ENCODE assay signal across 8 mouse cellular contexts in genomic region chr12:69890476-69890875, GRCm38 (mm10). TPM values are rescaled to one million over a fixed set of nuclear protein-coding genes. Genes with fewer than 3 reads are reported as not detected.
DNase-seq lines count a peak whose midpoint lies in the region; ATAC-seq and TF ChIP-seq lines count a peak whose summit lies in the region.

No protein-coding gene starts in this region.

- H3K4me3 ChIP-seq in embryonic facial prominence, embryonic 12.5 days, result peak overlapping the region; percentile 14; the same call in 1 of the 2 replicates
- H3K4me3 ChIP-seq in limb, embryonic 14.5 days (replicated peaks; ENCODE audit: low read length), result peak overlapping the region; percentile 95

- no peaks in the 10 kb centered on the region for H3K9me3 ChIP-seq in embryonic facial prominence, embryonic 12.5 days
- no peaks in the 10 kb centered on the region for H3K9me3 ChIP-seq in limb, embryonic 14.5 days (ENCODE audit: control insufficient read depth, low read length)

- H3K27ac ChIP-seq in embryonic facial prominence, embryonic 12.5 days, result peak overlapping the region; percentile 61; the same call in 1 of the 2 replicates
- peak overlapping the region; percentile 6 for H3K27ac ChIP-seq in limb, embryonic 14.5 days (replicated peaks; ENCODE audit: low read depth, low read length)

- 15% methylated on average over 5 of the region's 5 CpGs for WGBS in embryonic facial prominence, embryonic 12.5 days
- WGBS in limb, embryonic 14.5 days, result 23% methylated on average over 5 of the region's 5 CpGs

- no peak for ATAC-seq in embryonic facial prominence, embryonic 12.5 days (ENCODE audit: insufficient number of reproducible peaks, insufficient read depth, low FRiP score, low TSS enrichment)
- no peak for ATAC-seq in limb, embryonic 14.5 days (ENCODE audit: low FRiP score, low read depth)
- no peak for ATAC-seq in activated CD4-positive, CD25-positive, alpha-beta regulatory T cell, adult 4 months

- no peaks in the 10 kb centered on the region for H3K27me3 ChIP-seq in embryonic facial prominence, embryonic 12.5 days
- no peaks in the 10 kb centered on the region for H3K27me3 ChIP-seq in limb, embryonic 14.5 days (ENCODE audit: control insufficient read depth, insufficient read depth, low read length)

- peaks cover 23% of the 10 kb centered on the region for H3K4me1 ChIP-seq in embryonic facial prominence, embryonic 12.5 days
- H3K4me1 ChIP-seq in limb, embryonic 14.5 days (ENCODE audit: control insufficient read depth, insufficient read depth, low read length), result peaks cover 32% of the 10 kb centered on the region

- H3K36me3 ChIP-seq in embryonic facial prominence, embryonic 12.5 days, result 0 out of 2 replicates have a peak, but pooled peaks cover 5% of the 10 kb centered on the region
- peaks cover 9% of the 10 kb centered on the region; the same call in 1 of the 2 replicates for H3K36me3 ChIP-seq in limb, embryonic 14.5 days (ENCODE audit: control insufficient read depth, insufficient read depth, low read length)

- peak overlapping the region; percentile 69 for H3K4me2 ChIP-seq in embryonic facial prominence, embryonic 12.5 days (replicated peaks)
- peak overlapping the region; percentile 84 for H3K4me2 ChIP-seq in limb, embryonic 14.5 days (replicated peaks; ENCODE audit: low read depth, low read length, severe bottlenecking)

- H3K9ac ChIP-seq in embryonic facial prominence, embryonic 12.5 days, result no peak overlapping the region
- peak overlapping the region; percentile 34; the same call in 1 of the 2 replicates for H3K9ac ChIP-seq in limb, embryonic 14.5 days (ENCODE audit: low read depth, low read length, severe bottlenecking)

- peak; percentile 16 to 24 for DNase-seq in kidney, postnatal 4 days
- no peak for DNase-seq in kidney, postnatal 10 days
- no peak for DNase-seq in limb, embryonic 14.5 days (ENCODE audit: low spot score)
- peak; percentile 30 for DNase-seq in neural tube, embryonic 10.5 days (ENCODE audit: extremely low spot score, low spot score)
- no peak for DNase-seq in ovary, postnatal 36 days (ENCODE audit: low spot score)
- no peak for DNase-seq in left cerebral cortex, adult 8-10 months (ENCODE audit: low spot score in 2 of 2)

- no peak for TF ChIP-seq POLR2A in limb, embryonic 14.5 days (IDR thresholded peaks at IDR 0.05; ENCODE audit: borderline replicate concordance, extremely low read depth, insufficient read depth, insufficient read length)

RNA-seq across cellular contexts. Expression of gene Atl1, which starts 1.9 kb away (rescaled TPM):
- 9.4 and 14.2 TPM in 2 replicates for polyA plus RNA-seq in embryonic facial prominence, embryonic 12.5 days (2016; fragmentation: Nextera tagmentation; extraction: Ambion mirVana)
- 4.5 and 5.8 TPM in 2 replicates for polyA plus RNA-seq in limb, embryonic 14.5 days (2012; rRNA removed)
- 6.4 and 7.2 TPM in 2 replicates for polyA plus RNA-seq in limb, embryonic 14.5 days (2014; fragmentation: Nextera tagmentation; extraction: Ambion mirVana)
- polyA plus RNA-seq in activated CD4-positive, CD25-positive, alpha-beta regulatory T cell, adult 4 months (2017; shearing (Covaris generic)), result under 1 TPM in 1 of 2 experiments, not detected in 1; 0.91 TPM
- 100 to 1,000 TPM; 216 to 228 (median 225) TPM for total RNA-seq in left cerebral cortex, adult 8-10 months (2022)

RNA-seq across cellular contexts. Expression of gene Map4k5, which starts 2.5 kb away (rescaled TPM):
- 48.7 and 49.2 TPM in 2 replicates for polyA plus RNA-seq in embryonic facial prominence, embryonic 12.5 days (2016; fragmentation: Nextera tagmentation; extraction: Ambion mirVana)
- polyA plus RNA-seq in limb, embryonic 14.5 days (2012; rRNA removed), result 32.4 and 34.3 TPM in 2 replicates
- polyA plus RNA-seq in limb, embryonic 14.5 days (2014; fragmentation: Nextera tagmentation; extraction: Ambion mirVana), result 50.4 and 53.6 TPM in 2 replicates
- 1 to 10 TPM; 2.9 to 3.3 TPM for polyA plus RNA-seq in activated CD4-positive, CD25-positive, alpha-beta regulatory T cell, adult 4 months (2017; shearing (Covaris generic))
- 10 to 100 TPM; 38.6 to 43.3 (median 39.3) TPM for total RNA-seq in left cerebral cortex, adult 8-10 months (2022)

Comparison
In these comparisons a context has a peak if more than half of its experiments do, and no peak if none do; other contexts are left out.
1. DNase-seq: peak in kidney, postnatal 4 days (2 of 2) and neural tube, embryonic 10.5 days (single experiment); none in kidney, postnatal 10 days (single experiment), limb, embryonic 14.5 days (single experiment), ovary, postnatal 36 days (single experiment) and left cerebral cortex, adult 8-10 months (0 of 2).
2. RNA of gene Map4k5, which starts 2.5 kb away (polyA plus RNA-seq): 32.4 to 53.6 TPM in limb, embryonic 14.5 days and 48.7 to 49.2 TPM in embryonic facial prominence, embryonic 12.5 days; 2.9 to 3.3 TPM in activated CD4-positive, CD25-positive, alpha-beta regulatory T cell, adult 4 months; every median in the first group is over 4 times any median in the second.